Mouse (Mus musculus): ENCODE measurements at regions not wholly inside any gene's neighbourhood (a gene's known extent, or its start where the extent isn't known, plus 50 kb on each side); places are given as distances from the start of the nearest gene placed in this dataset.

DNA sequence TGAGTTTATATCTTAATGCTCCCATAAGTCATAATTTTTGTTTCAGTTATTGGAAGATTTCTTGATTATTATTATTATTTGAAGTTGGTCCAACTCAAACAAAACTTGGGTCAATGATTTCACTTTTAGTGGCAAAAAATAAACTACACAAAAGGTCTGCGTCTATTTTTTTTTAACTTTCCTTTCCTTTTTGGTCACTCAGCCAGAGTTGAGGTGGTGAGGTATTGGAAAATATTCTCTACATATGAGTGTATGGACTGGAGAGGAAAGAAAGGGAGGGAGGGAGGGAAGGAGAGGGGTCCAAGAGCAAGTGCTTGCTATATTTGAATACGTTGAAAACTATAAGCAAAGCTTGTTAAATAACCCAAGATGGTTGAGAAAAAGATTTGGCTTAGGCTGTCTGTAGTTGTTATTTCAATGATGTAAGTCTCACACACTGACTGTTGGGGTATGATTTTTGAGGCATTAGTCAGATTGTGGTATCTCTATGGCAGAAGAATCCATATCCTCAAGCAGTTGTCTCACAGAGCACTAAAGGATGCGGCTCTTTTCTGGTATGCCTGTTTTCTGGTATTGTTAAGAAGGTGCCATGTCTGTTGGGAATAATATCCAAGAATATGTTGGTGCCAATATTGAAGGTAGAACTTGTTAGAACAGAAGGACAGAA lies 75.9 kb upstream of the Hey2 start:
- no peak overlapping the region for H3K4me2 ChIP-seq (replicated peaks)
- H3K9me3 ChIP-seq, result no peaks in the 10 kb centered on the region
- 77% methylated on average over 3 of the region's 3 CpGs for WGBS
- H3K27me3 ChIP-seq, result no peaks in the 10 kb centered on the region
- no peak for ATAC-seq (ENCODE audit: low FRiP score, low read depth)
- H3K4me1 ChIP-seq, result no peaks in the 10 kb centered on the region
- no peaks in the 10 kb centered on the region for H3K36me3 ChIP-seq
- no peak overlapping the region for H3K4me3 ChIP-seq
- no peak overlapping the region for H3K27ac ChIP-seq
- H3K9ac ChIP-seq, result no peak overlapping the region

DNA sequence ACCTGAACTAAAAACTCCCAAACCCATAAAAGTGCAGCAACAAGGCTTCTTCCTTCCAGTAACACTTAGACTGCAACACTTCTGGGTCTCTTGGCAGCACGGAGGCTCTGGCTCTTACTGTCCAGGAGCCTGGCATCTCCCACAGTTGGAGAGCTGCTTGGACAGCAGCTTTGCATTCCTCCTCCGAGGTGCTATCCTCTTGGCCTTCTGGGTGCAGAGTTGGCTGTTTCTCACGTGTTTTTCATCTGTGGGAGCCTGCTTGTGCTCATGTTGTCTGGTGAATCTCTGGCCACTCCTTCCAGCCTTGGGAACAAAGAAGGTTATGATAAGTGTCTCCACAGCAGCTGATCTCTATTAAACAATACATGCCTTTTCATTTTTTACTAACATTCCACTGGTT lies 51.2 kb upstream of the Hey2 start:
- Histone ChIP-seq H3K4me1 (no peaks in the 10 kb centered on the region), H3K4me2 (replicated peaks) (no peak overlapping the region), H3K9ac (no peak overlapping the region), H3K36me3 (no peaks in the 10 kb centered on the region), H3K4me3 (no peak overlapping the region), H3K9me3 (no peaks in the 10 kb centered on the region), H3K27me3 (no peaks in the 10 kb centered on the region), H3K27ac (no peak overlapping the region)
- ATAC-seq (ENCODE audit: low FRiP score, low read depth), result no peak
- 40% methylated on average over 3 of the region's 3 CpGs for WGBS

Data from limb, embryonic 13.5 days (tissue).